Mouse (Mus musculus): ENCODE measurements at regions not wholly inside any gene's neighbourhood (a gene's known extent, or its start where the extent isn't known, plus 50 kb on each side); places are given as distances from the start of the nearest gene placed in this dataset.

DNA sequence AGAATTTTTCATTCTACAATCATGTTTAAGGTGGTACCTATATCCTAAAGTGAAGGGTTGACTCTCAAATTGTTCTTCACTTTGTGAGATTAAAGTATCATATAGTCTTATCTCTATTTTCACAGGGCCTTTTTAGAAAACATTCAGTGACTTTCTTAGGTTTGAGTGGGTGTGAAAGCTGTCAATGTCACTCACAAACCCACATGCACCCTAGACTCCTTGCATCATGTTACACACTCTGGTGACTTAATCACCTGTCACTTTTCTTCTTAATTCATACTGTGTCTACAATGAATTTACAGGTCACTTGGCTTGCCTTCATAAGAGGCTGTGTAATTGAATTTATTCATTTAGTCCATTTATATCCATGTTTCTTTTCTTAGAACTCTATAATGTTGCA is 1026.8 kb upstream of the Alcam start:
- Histone ChIP-seq H3K4me3 (ENCODE audit: low read depth, low read length) (no peak overlapping the region), H3K4me1 (replicated peaks; ENCODE audit: control insufficient read depth, insufficient read depth, low read length) (no peaks in the 10 kb centered on the region), H3K9me3 (ENCODE audit: control insufficient read depth) (no peaks in the 10 kb centered on the region), H3K27ac (ENCODE audit: low read depth, low read length) (no peak overlapping the region), H3K36me3 (ENCODE audit: control insufficient read depth, insufficient read depth) (no peaks in the 10 kb centered on the region), H3K27me3 (replicated peaks; ENCODE audit: control insufficient read depth, insufficient read depth, low read length) (no peaks in the 10 kb centered on the region), H3K9ac (ENCODE audit: low read depth, low read length) (no peak overlapping the region), H3K4me2 (replicated peaks; ENCODE audit: low read depth) (no peak overlapping the region)
- no peak for TF ChIP-seq CTCF (IDR thresholded peaks at IDR 0.05; ENCODE audit: low read depth)
- no peak for ATAC-seq

DNA sequence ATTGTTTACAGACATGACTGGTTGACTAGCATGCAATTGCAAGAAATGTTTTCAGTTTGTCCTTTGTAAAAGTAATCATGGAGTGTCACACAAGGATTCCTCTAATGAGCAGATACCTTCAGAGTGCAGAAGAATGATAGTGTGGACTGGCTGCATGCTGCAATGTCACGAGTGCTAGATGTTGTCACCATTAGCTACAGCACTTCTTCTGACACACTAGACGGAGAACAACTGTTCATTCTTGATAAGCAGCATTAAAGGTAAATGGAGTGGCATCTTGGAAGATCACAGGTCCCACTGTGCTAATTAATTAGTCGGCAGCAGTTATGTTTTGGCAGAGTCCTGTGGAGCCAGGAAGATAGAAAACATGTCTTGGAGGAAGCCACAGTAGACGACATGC is 985.6 kb upstream of the Alcam start:
- WGBS: 72% methylated on average over 4 of the region's 4 CpGs
- TF ChIP-seq CTCF (IDR thresholded peaks at IDR 0.05; ENCODE audit: low read depth): no peak

DNA sequence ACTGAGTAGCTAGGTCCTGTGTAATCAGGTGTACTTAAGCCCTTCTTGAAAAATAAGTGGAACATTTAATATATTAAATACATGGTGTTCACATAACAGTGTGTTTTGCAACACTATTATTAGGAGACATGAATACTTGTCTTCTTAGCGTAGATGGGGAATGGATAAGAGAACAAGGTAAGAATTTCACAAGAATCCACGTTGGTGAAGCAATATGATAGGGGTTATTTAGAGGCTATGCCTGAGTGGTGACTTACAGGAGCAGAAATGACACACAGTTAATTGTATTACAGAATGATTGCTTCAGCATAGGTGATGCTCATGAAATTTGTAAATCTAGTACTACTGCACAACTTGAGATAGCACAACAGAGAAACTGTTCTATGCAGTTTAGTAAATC is 964.5 kb upstream of the Alcam start:
- WGBS: 71% methylated on average over 2 of the region's 2 CpGs
- no peaks in the 10 kb centered on the region for H3K36me3 ChIP-seq (ENCODE audit: control insufficient read depth, insufficient read depth)
- no peaks in the 10 kb centered on the region for H3K27me3 ChIP-seq (replicated peaks; ENCODE audit: control insufficient read depth, insufficient read depth, low read length)
- no peak for TF ChIP-seq CTCF (IDR thresholded peaks at IDR 0.05; ENCODE audit: low read depth)
- no peak overlapping the region for H3K27ac ChIP-seq (ENCODE audit: low read depth, low read length)
- H3K4me2 ChIP-seq (replicated peaks; ENCODE audit: low read depth): no peak overlapping the region
- H3K9me3 ChIP-seq (ENCODE audit: control insufficient read depth): no peaks in the 10 kb centered on the region
- no peak overlapping the region for H3K9ac ChIP-seq (ENCODE audit: low read depth, low read length)
- H3K4me3 ChIP-seq (ENCODE audit: low read depth, low read length): no peak overlapping the region
- no peak for ATAC-seq
- H3K4me1 ChIP-seq (replicated peaks; ENCODE audit: control insufficient read depth, insufficient read depth, low read length): no peaks in the 10 kb centered on the region

More for the DNA sequence above, 985.6 kb upstream of the Alcam start:
- H3K4me1 ChIP-seq (replicated peaks; ENCODE audit: control insufficient read depth, insufficient read depth, low read length): no peaks in the 10 kb centered on the region
- H3K4me3 ChIP-seq (ENCODE audit: low read depth, low read length): no peak overlapping the region
- H3K27me3 ChIP-seq (replicated peaks; ENCODE audit: control insufficient read depth, insufficient read depth, low read length): no peaks in the 10 kb centered on the region
- no peaks in the 10 kb centered on the region for H3K9me3 ChIP-seq (ENCODE audit: control insufficient read depth)
- H3K9ac ChIP-seq (ENCODE audit: low read depth, low read length): no peak overlapping the region
- H3K27ac ChIP-seq (ENCODE audit: low read depth, low read length): no peak overlapping the region
- no peak for ATAC-seq
- H3K36me3 ChIP-seq (ENCODE audit: control insufficient read depth, insufficient read depth): no peaks in the 10 kb centered on the region
- no peak overlapping the region for H3K4me2 ChIP-seq (replicated peaks; ENCODE audit: low read depth)

DNA sequence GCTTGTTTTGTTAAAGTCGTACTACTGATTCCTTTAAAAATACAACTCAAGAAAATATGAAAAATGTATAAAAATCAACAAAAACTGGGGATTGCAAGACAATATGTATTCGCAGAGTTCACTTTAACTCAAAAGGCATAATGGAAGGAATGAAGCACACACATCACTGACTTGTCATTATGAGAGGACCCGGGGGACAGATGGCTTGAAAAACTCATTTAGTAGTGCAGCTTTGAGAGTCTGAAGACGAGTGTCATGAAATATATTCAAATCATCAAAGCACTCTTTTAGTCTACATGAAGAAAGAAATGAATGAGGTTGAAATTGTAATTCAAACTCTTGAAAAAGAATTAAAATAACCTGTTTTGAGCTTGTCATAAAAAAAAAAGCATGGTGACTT is 931.3 kb upstream of the Alcam start:
- no peaks in the 10 kb centered on the region for H3K36me3 ChIP-seq (ENCODE audit: control insufficient read depth, insufficient read depth)
- ATAC-seq: no peak
- no peaks in the 10 kb centered on the region for H3K9me3 ChIP-seq (ENCODE audit: control insufficient read depth)
- TF ChIP-seq CTCF (IDR thresholded peaks at IDR 0.05; ENCODE audit: low read depth): no peak
- no peaks in the 10 kb centered on the region for H3K4me1 ChIP-seq (replicated peaks; ENCODE audit: control insufficient read depth, insufficient read depth, low read length)
- no peak overlapping the region for H3K27ac ChIP-seq (ENCODE audit: low read depth, low read length)
- no peak overlapping the region for H3K4me3 ChIP-seq (ENCODE audit: low read depth, low read length)
- no peaks in the 10 kb centered on the region for H3K27me3 ChIP-seq (replicated peaks; ENCODE audit: control insufficient read depth, insufficient read depth, low read length)
- no peak overlapping the region for H3K4me2 ChIP-seq (replicated peaks; ENCODE audit: low read depth)
- no peak overlapping the region for H3K9ac ChIP-seq (ENCODE audit: low read depth, low read length)
- 89% methylated on average over 4 of the region's 4 CpGs for WGBS

DNA sequence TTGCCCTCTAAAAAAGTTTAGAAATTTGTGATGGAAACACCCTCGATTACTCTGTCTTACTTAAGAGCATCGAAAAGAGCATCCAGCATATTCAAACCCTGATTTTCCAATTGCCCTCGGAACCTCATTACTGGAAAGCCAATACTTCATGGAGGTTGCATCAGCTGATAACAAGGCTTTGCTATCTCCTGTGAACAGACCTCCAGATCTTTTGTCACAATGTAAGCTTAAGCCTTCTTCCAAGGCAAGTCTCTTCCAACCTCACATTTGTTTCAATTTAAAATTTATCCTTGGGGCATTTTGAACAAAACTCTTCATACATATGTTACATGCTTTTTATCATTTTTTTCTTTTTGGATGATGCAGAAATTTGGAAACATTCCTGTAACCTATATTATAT is 888.3 kb upstream of the Alcam start:
- no peak overlapping the region for H3K4me2 ChIP-seq (replicated peaks; ENCODE audit: low read depth)
- no peak for TF ChIP-seq CTCF (IDR thresholded peaks at IDR 0.05; ENCODE audit: low read depth)
- H3K4me1 ChIP-seq (replicated peaks; ENCODE audit: control insufficient read depth, insufficient read depth, low read length): no peaks in the 10 kb centered on the region
- no peak for ATAC-seq
- no peak overlapping the region for H3K9ac ChIP-seq (ENCODE audit: low read depth, low read length)
- H3K36me3 ChIP-seq (ENCODE audit: control insufficient read depth, insufficient read depth): no peaks in the 10 kb centered on the region
- no peak overlapping the region for H3K27ac ChIP-seq (ENCODE audit: low read depth, low read length)
- H3K27me3 ChIP-seq (replicated peaks; ENCODE audit: control insufficient read depth, insufficient read depth, low read length): no peaks in the 10 kb centered on the region
- H3K4me3 ChIP-seq (ENCODE audit: low read depth, low read length): no peak overlapping the region
- H3K9me3 ChIP-seq (ENCODE audit: control insufficient read depth): no peaks in the 10 kb centered on the region
- 88% methylated on average over 3 of the region's 3 CpGs for WGBS

DNA sequence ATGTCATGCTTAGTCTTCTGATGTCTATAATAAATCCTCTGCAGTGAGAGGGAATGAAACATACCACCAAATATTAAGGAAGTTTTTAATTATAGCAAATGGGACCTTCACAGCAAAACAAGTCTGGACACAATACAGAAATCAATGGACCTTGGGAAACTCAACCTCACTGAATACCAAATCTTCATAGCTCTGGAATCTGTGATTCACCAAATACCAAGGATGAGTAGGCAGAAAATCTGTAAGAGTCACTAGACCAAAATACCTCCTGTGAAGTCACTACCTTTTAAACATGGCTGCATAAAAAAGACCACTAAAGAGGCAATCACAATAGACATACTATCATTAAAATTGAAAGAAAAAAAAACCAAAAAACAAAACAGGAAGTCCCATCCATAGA is 872.5 kb upstream of the Alcam start:
- H3K27ac ChIP-seq (ENCODE audit: low read depth, low read length): no peak overlapping the region
- H3K4me1 ChIP-seq (replicated peaks; ENCODE audit: control insufficient read depth, insufficient read depth, low read length): no peaks in the 10 kb centered on the region
- no peak overlapping the region for H3K4me3 ChIP-seq (ENCODE audit: low read depth, low read length)
- no peak overlapping the region for H3K4me2 ChIP-seq (replicated peaks; ENCODE audit: low read depth)
- no peak for ATAC-seq
- H3K27me3 ChIP-seq (replicated peaks; ENCODE audit: control insufficient read depth, insufficient read depth, low read length): no peaks in the 10 kb centered on the region
- no peaks in the 10 kb centered on the region for H3K9me3 ChIP-seq (ENCODE audit: control insufficient read depth)
- TF ChIP-seq CTCF (IDR thresholded peaks at IDR 0.05; ENCODE audit: low read depth): no peak
- H3K9ac ChIP-seq (ENCODE audit: low read depth, low read length): no peak overlapping the region
- H3K36me3 ChIP-seq (ENCODE audit: control insufficient read depth, insufficient read depth): no peaks in the 10 kb centered on the region

DNA sequence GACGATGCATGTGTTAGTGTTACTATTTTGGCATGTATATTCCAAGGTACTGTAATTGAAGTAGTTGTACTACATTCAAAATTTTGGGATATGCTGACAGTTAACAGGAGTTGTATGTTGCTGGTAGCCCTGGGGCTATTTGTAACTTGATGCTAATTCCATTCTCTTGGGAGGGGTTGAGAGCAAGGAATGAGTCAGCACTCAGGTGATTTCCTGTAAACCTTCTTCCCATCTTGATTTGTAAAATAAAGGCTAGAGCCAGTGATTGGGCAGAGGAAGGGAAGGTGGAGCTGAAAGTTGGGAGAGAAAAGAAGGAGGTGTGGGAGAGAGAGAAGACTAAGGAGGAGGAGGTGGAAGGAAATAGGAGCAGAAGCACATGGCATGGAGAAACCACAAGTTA is 838.2 kb upstream of the Alcam start:
- ATAC-seq: no peak
- no peak overlapping the region for H3K4me3 ChIP-seq (ENCODE audit: low read depth, low read length)
- 74% methylated on average over 1 of the region's 1 CpGs for WGBS
- no peaks in the 10 kb centered on the region for H3K27me3 ChIP-seq (replicated peaks; ENCODE audit: control insufficient read depth, insufficient read depth, low read length)
- no peak overlapping the region for H3K4me2 ChIP-seq (replicated peaks; ENCODE audit: low read depth)
- H3K36me3 ChIP-seq (ENCODE audit: control insufficient read depth, insufficient read depth): no peaks in the 10 kb centered on the region
- no peaks in the 10 kb centered on the region for H3K4me1 ChIP-seq (replicated peaks; ENCODE audit: control insufficient read depth, insufficient read depth, low read length)
- no peak overlapping the region for H3K9ac ChIP-seq (ENCODE audit: low read depth, low read length)
- H3K9me3 ChIP-seq (ENCODE audit: control insufficient read depth): no peaks in the 10 kb centered on the region
- no peak overlapping the region for H3K27ac ChIP-seq (ENCODE audit: low read depth, low read length)
- TF ChIP-seq CTCF (IDR thresholded peaks at IDR 0.05; ENCODE audit: low read depth): no peak

Measured in intestine, postnatal 0 days (tissue).